Mouse (Mus musculus): ENCODE measurements around the gene Ccpg1. TPM values are rescaled to one million over a fixed set of nuclear protein-coding genes. Genes with fewer than 3 reads are reported as not detected.
A peak's percentile ranks its signal among the peaks of the same experiment; 100 is the strongest.

Gene Ccpg1
- total and polyA plus RNA-seq, 3 experiments, result 11.3 to 141 (median 135) TPM

DNA sequence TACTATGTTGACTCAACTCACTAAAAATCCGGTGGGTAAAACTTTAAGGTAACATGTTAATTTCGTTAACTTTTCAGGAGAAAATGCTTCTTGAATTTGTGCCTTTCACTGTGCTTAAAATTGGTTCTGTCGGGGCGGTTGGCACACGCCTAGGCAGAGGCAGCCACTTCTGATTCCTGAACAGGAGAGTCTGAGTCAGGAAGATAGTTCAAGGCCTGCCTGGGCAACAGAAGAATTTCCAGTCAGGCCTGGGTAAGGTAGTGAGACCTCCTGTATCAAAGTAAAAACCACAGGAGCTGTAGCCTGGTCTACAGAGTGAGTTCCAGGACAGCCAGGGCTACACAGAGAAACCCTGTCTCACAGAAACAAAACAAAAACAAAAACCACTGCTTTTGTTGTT, 7.3 kb downstream of the Ccpg1 start:
- DNase-seq, result peak; percentile 67

DNA sequence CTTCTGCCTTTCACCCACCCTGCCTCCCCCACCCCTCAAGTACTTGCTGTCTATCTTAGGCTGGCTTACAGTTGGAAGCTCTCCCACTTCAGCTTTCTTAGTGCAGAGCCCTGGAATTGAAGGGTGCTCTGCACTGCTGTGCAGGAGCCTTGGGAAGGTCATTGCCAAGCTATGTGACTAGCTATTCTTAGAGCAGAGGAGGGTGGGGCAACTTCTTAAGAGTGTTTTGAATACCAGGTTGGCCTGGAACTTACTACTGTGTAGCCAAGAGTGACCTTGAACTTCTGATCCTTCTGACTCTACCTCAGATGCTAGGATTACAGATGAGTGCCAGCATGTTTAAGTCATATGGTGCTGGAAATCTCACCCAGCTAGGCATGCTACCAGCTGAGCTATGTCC, 10.9 kb downstream of the Ccpg1 start:
- no peak for DNase-seq

DNA sequence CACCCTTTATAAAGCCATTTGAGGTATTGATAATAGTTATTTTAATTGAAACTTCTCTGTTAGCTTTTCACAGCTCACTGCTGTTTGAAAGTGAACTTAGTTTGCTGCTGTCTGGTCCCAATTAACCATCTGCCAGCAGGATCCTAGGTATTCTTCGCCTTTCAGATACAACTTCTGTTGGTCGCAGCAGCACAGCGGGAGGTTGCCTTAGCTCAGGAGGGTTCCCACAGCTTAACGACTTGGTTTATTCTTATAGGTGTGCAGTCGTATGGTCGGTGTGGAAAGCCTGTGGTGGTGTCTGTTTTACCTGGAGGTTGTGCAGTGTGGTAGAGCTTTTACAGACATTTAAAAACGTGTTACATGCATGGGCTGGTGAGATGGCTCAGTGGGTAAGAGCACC, 11.6 kb downstream of the Ccpg1 start:
- no peak for DNase-seq

DNA sequence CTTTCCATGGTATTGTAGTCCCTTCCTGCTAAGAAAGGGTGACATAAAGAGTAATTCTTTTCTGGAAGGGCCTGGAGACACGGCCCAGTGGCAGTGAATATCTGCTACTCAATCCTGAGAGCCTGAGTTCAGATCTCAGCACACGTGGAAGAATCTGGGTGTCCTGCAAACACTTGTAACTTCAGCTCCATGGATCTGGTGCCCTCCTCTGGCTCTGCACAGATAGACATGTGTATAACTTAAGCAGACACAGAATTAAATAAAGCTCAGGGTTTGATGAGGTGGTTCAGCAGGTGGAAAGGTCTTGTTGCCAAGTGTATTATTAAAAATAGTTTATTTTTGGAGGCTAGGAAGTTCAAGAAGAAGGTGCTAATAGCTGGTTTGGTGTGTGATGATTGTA, 15.3 kb downstream of the Ccpg1 start:
- DNase-seq, result no peak

DNA sequence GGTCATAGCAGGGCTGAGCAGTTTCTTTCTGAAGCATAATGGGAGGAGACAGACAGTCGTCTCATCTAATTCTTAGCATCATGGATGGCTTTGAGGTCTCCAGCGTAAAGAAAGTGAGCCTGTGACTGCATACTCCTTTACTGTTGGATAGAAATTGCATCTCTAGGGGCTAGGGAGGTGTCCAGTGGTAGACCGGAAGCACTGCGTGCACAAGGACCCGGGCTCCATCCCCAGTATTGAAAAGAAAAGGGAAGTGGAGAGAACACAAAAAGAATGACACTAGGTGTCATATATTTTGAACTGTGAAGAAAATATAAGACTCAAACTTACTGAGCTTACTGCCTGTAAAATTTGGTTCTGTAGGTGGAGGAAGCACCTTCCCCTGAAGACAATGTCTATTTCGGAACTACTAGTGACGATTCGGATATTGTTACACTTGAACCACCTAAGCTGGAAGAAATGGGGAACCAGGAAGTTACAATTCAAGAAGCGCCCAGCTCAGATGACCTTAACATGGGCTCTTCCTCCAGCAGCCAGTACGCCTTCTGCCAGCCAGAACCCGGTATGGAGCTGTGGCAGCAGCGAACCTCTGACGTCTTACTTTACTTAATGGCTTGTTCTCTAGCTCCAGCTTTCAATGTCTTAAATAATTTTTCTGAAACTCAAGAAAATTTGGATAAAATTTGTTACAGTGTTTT, 16.2 kb downstream of the Ccpg1 start:
- no peak for DNase-seq

DNA sequence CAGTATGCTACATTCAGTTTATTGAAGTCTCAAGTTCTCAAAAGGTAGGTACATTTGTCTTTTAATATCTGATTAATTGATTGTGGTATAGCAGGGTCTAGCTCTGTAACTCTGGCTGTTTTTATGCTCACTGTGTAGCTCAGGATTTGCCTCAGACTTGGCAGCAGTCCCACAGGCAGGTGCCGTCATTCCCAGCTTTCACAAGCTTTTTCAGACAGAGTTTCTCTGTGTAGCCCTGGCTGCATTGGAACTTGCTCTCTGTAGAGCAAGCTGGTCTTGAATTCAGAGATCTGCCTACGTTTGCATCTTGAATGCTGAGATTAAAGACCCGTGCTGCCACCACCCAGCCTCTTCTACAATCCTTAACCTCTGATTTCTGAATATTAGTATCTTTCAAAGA, 16.9 kb downstream of the Ccpg1 start:
- peak; percentile 43 for DNase-seq

DNA sequence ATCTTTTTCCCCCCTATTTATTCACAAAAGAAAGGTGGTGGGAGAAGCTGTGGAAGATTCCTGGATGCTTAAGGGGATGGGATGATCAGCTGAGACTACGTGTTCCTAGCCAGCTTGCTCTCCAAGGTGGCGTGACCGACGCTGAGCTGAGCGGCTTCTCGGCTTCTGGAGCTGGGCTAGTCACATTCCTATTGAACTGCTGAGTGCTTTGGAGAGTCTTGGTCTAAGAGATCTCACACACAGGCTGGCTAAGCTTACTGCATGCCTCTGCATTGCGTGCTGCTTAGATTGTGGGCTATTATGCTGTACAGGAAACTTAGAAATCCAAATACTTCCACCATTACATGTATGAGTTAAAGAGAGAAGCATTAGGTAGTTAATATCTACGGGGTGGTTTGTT, 18.8 kb downstream of the Ccpg1 start:
- DNase-seq, result no peak

DNA sequence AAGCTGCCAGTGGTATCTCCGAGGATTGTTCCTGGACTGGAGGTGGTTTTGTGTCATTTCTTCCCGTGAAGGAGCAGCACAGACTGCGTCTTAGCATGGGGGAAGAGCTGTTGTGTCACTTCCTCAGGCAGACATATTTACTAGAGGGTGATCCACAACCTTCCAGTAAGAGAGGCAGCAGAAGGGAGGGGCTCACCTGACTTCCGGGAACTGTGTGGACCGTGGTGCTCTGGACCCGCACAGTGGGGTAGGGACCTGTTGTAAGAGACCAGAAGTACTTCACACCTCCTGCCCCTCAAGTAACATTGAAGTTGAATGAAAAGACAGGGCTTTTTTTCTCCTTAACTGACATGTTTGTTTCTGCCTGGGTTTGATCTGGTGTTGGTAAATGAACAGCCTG, 19.9 kb downstream of the Ccpg1 start:
- DNase-seq, result no peak

DNA sequence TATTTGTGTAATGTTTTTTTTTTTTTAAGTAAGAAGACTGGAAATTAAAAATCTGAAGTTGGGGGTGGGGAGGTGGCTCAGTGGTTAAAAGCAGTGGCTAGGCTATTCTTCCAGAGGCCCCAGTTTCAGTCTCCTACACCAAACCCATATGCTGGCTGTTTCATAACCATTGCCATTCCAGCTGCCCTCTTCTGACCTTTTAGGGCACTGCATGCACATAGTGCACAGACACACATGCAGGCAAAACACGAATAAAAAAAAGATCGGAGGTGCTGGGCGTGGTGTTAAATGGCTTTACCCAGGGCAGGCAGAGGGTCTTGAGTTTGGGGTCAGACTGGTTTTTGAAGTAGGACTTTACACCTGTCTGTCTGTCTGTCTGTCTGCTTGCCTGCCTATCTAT, 20.9 kb downstream of the Ccpg1 start:
- no peak for DNase-seq

DNA sequence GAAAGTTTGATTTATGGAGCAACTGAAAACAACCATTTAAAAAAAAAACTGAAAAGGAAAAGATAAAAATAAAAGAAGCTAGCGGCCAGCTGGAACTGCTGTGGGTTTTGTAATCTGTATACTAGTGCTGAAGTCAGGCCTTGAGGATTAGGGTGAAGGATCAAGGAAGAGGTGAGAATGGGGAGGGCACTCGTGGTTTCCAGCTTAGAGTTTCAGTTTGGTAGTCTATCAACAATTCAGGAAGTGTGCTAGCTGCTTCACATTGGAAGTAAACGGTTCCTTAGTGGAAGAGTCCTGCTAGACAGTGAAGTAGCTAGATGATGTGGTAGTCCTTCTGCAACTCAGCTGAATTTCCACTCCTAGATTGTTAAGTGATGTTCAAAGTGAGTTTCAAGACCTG, 23.2 kb downstream of the Ccpg1 start:
- no peak for DNase-seq

DNA sequence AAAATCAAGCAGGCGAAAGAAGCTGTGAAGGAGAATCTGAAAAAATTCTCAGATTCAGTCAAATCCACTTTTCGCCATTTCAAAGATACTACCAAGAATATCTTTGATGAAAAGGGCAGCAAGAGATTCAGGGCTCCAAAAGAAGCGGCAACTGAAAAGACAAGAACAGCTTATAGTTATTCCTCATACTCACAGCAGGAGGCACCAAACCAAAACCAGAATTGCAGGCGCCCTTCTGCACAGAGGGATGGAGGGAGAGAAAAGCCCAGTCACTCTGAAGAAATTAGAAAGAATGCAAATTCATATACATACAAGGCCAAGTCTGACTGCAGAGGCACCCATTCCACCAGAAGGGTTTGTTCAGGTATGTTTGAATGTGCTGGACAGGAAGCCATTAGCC, 27.4 kb downstream of the Ccpg1 start:
- DNase-seq, result no peak

DNA sequence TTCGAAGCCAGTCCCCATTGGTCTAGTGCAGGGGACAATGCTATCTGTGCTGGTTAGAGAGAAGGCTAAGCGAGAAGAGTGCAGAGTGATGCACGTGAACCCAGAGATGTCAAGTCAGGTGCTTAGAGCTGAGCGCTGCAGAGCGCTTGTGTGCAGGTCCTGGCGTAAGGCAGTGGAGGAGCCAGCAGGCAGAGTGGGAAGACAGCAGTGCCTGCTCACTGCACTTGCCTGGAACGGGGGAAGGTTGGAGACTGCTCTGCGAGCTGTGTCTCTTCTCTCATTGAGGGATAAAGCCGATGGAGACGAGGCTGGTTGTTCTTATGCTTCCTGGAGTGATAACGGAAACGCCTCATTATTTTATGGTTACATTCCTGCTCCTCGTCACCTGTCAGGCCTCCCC, 29.5 kb downstream of the Ccpg1 start:
- no peak for DNase-seq

DNA sequence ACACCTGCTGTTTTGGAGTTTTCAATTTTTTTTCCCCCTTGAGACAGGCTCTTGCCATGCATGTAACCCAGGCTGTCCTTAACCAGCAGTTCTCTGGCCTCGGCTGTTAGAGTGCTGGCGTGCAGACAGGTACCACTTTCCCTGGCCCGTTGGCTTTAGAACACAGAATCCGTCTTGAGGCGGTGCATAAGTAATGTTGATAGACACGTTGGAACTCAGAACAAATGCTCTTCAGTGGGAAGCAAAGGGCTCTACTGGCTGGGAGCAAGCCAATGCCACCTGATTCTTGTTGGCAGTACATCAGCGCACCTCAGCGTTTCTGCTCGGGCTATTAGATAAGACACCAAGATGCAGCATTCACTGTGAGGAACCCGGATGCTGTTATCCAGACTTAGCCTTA, 34.6 kb downstream of the Ccpg1 start:
- DNase-seq, result no peak

DNA sequence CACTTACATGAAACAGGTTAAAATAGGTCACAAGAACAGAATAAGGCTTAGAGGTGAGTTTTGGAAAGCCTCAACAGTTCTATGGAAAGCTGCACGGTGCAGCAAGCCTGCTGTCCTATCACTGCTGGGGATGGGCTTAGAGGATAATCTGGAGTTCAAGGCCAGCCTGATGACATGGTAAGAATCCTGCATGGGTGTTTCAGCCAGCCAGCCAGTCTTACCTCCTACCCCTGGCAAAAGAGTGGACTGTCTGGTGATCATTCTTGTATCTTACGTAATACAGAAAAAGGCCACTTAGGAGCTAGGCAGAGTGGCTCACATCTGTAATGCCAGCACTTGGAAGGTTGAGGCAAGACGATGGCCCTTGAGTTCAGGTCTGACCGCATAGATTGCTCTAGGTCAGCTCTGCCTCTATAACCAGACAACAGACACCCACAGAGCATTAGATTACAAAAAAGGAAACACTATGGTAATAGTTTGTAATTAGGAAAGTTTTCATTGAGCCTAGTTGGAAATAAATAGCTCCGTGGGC, 35.4 kb downstream of the Ccpg1 start:
- DNase-seq, result peak; percentile 75

DNA sequence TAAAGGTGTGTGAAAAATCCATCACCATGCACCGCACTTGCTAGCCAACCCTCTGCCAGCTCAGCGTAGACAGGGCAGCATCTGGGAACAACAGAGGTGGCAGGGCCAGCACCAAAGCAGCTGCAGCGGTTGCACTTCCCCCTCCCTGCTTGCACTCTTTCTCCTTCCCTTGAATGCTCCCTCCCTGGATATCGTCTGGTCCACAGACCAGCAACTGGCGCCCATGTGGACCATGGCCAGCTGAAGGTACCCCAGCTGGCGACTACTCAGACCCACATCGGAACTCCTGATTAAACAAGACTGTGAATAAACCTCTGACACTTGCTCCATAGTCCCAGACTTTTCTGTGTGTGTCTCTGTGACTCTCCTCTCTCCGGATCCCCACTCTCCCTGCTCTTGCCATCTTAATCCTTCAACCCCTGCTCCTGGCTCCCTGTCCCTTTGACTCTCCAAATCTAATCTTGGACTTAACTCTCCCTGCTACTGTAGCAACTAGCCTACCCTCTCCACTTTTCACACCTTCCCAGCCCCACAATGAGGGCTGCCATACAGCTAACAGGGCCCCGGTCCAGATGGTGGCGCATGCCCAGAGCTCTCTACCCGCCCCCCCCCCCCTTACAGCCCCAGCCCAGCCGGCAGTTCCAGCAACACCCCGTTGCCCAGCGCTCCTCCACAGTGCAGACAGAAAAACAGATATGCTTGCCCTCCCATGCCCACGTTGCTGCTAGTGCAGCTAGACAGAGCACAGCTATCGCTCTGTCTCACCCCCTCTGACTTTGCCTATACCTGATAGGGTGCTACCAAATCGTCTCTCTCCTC, 40.8 kb downstream of the Ccpg1 start:
- DNase-seq, result no peak

DNA sequence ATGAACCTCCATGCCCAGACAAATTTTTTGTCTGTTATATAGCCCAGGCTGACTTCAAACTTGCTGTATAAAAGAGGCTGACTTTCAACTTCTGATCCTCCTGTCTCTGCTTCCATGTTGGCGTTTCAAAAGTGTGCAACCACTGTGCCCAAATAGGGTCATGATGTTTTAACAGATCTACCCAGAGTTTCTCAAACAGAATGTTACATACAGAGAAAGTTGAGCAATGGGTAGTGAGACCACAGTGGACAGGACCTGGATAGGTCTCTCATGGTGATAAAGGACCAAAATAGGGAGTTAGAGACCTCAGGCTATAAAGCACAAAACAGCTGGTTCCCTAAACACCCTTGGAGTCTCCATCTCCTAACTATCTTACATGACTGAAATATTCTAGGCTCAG, 45.2 kb downstream of the Ccpg1 start:
- DNase-seq, result no peak

DNA sequence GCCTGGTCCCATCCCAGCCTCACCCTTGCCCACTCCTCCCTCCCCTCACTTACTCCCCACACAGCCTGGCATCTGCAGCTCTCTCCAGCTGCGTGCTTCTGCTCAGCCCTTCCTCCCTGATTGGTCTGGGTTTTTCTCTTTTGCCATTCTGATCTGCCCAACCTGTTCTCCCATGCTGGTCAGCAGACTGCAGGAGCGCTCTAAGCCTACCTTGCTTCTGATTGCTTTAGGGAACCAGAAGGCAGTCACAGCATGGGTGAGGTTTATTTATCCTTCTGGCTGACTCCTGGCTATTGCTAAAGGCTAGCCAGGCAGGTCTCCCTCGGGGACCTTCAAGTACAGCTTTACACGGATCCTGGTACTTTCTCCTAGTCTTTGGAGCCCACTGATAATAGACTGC, 46.2 kb downstream of the Ccpg1 start:
- no peak for DNase-seq

DNA sequence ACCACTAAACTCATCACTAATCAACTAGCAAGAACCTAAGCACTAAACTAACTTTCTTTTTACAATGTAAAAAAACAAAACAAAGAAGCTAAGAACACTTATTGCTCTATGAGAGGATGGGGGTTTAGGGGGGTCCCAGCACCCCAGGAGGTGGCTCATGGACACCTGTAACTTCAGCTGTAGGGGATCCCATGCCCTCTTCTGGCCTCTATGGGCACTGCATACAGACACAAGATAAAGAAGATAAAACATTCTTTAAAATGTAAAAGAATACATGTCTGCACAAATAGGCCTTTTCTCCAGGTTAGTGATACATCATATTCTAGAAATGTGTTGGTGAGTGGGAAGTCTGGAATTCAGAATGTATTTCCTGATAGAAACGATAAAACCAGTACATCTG, 48.2 kb downstream of the Ccpg1 start:
- DNase-seq, result no peak

DNA sequence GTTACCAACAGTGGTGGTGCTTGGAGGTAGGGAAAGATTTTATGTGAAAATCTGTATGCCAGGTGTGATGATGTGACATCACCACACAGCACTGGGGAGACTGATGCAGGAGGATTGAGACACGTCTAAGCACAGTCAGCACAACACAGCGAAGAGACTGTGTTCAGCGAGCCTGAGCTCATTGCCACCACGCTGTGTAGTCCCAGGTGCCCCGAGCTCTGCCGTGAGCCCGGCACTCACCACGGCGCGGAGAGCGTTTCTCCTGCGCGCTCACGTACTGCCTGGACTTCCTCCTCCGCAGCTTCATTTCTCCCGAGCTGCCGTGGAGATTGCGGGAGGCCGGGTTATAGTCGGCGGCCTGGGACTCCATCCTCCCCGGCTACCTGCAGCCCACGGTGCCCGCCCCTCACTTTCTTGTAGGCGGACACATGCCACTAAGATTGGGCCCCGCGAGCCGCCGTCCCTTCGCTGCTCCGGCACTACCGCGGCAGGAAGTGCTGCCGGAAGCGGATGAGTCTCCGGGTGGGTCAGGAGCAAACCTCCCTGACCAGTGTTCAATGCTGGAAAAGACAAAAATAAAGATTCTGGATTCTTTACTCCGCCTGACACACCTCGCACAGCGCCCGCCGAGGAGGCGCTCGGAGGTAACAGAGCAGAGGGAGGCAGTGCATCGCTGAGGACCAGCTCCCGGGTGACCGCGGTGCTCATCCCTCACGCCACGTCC, 54.2 kb downstream of the Ccpg1 start:
- DNase-seq, result peak; percentile 95

DNA sequence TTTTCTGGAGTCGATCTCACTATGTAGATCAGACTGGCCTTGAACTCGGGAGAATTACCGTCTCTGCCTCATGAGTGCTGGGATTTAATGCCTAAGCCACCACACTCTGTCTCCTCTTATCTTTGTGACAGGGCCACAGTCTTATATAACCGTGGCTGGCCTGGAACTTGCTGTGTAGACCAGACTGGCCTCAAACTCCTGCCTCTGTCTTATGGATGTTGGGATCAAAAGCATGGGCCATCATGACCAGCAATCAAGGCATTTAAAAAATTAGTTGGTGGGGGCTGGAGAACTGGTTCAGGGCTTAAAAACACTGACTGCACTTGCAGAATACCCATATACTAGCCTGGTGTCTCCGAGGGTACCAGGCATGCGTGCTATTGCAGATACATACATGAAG, 54.9 kb downstream of the Ccpg1 start, which contains the start of gene Pigb:
Gene Pigb (minus strand): TSS at position 299 of the 400 bp plus-strand sequence.
- no peak for DNase-seq

DNA sequence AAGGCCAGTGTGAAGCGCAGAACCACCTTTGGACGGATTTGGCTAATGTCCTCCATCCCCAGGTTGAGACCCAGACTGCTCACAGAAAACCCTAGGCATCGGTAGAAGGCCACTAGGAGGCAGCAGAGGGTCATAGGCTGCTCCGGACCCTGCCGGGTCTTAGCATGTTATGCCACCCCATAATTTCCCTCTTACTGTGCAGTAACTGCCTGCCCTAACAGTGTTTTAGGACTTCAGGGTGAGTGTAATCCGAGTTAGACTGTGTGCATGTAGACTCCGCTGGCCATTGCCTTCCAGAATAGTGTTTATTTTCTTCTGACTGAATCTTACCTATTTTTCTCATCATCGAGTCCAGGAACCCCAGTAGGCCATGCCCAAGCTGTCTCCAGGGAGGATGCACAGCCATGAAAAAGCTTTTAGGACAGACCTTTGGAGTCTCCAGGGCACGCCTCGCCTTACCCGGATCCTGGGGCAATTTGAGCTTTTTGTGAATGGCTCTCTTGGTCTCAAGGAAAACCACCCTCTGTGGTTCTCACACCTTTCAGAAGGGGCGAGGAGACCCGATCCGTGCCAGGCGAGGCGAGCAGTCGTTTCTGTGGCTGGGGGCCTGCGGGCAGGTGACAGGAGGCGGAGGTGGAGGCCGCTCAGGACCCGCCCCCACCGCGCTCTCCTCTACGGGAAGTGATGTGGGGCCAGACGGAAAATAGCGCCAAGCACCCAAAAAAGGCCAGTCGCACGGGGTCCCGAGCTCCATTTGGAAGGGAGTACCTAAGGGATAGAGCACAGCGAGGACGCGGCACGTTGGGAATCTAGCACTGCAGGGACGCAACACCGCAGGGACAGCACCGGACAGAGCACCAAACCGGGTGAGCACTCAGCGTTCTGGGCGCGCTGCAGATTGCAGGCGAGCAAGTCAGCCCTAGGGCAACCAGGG, 59.2 kb downstream of the Ccpg1 start, which contains the start of gene Rab27a:
Gene Rab27a (plus strand): TSS at position 709 of the 934 bp plus-strand sequence.
- peak; percentile 88 for DNase-seq

All from adrenal gland, adult 2 months (tissue).